Mouse (Mus musculus) cerebellum, adult 18-20 months (tissue): Measurements from ENCODE around the gene Ropn1l.

ENCODE experiments used
- DNase-seq, 2 experiments: peaks; one replicate each; pipeline ENCODE4 v3.0.0; 2021

Ropn1l gene

GRCm38 (mm10) chr15:31442698-31443097 is 10.8 kb downstream of the Ropn1l start:
- DNase-seq = no peak

DNA sequence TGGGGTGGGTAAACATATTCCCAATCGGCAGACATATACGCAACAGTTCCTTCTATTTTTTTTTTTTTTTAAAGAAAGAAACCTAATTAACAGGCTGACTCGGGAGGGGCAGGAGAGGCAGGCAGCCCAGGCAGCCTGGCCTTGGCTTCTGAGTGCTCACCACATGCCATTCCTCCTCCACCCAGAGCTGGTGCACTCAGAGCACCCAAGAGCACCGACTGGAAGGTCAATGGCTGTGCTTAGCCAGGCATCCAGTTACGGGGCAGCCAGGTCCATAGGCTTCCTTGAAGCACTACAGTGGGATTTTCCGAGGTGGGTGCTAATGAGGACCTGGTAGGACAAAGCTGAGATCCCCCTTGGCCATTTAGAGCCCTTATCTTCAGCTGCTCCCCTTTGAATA is 11.5 kb downstream of the Ropn1l start:
- DNase-seq = no peak

- no peak for DNase-seq
These were observed 16.7 kb downstream of the Ropn1l start for GRCm38 (mm10) chr15:31436811-31437210.

DNA sequence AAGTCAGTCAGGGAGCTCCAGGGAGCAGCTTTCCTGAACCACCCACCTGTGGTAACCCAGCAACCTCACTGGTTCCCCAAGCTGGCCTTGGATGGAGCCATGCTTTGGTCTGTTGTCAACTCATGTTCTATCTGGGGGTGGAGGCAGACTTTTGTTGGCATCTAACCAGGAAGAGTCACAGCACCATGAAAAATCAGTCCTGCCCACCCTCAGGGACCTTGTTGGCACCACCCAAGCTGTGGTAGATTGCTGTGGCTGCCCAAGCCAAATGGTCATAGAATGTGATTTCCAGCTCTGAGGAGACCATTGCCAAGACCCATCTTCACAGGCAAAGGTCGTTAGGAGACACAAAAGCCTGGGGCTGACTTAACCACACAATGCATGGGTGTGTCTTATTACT is 17.5 kb downstream of the Ropn1l start:
- no peak for DNase-seq

GRCm38 (mm10) chr15:31433768-31434167 is 19.8 kb downstream of the Ropn1l start:
- DNase-seq = no peak

DNA sequence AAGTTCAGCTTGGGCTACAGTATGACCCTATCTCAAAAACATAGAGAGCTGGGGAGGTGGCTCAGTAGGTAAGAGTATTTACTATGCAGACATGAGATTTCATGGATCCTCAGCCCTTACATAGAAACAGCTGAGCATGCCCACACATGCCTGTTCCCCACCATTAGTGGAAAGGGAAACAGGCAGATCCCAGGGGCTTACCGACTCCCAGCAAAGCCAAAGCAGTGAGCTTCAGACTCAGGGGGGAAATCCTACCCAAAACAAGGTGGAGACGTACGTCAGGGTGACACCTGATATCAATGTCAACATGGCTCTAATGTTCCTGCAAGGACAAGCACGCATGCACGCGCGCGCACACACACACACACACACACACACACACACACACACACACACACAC is 21.7 kb downstream of the Ropn1l start:
- no peak for DNase-seq

- no peak for DNase-seq
These were observed 23.5 kb downstream of the Ropn1l start for GRCm38 (mm10) chr15:31430014-31430413.

DNA sequence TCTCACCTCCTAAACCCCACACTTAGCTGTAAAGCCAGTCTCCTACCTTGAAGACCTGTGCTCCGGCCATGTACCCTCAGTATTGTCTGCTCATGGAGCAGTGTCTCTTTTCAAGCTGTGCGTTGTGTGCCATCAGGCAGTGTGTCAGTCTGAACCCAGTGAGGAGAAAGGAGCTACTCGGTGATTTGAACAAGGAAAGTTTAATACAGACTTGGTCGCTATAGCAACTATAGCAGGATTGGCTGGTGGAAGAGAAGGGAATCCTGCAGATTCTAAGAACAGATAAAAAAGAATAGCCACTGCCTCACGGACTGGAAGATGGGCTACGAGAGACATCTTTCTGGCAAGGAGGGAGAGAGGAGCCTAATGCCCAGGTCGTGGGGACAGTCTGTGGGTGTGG is 24.1 kb downstream of the Ropn1l start:
- no peak for DNase-seq

- no peak for DNase-seq
These were observed 25.0 kb downstream of the Ropn1l start for GRCm38 (mm10) chr15:31428571-31428970.

GRCm38 (mm10) chr15:31427390-31427789 is 26.1 kb downstream of the Ropn1l start:
- DNase-seq = no peak

GRCm38 (mm10) chr15:31426066-31426706 is 27.4 kb downstream of the Ropn1l start:
- no peak for DNase-seq

DNA sequence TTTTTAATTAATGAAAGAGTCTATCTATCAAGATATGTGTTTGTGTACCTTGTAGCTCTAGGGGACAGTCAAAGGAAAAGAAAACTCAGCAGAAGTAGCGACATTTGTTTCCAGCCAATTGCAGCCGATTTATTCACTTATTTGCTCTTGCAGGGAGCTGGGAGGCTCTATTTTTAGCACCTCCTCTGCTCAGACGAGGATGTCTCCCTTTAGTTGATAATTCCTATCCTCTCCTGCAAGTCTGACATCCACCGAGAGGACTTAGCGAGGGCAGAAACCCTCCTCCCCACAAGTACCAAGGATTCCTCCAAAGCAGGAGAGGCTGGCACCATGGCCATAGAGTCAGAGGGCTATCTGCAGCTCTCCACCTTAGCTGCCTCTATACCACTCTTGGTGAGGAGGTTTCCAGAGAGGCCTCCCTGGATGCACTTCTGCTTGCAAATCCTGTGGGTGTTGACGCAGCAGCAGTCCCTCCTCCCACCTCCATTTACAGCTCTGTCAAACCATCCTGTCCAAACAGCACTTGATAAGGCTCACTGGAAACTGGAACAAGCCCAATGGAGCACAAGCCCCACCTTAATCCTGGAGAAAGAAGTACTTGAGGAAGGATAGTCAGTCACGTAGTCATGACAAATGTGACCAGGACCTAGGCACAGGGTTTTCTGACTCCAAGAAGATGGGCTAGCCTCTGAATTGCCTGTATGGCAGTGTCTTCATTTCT is 30.7 kb downstream of the Ropn1l start:
- no peak for DNase-seq

DNA sequence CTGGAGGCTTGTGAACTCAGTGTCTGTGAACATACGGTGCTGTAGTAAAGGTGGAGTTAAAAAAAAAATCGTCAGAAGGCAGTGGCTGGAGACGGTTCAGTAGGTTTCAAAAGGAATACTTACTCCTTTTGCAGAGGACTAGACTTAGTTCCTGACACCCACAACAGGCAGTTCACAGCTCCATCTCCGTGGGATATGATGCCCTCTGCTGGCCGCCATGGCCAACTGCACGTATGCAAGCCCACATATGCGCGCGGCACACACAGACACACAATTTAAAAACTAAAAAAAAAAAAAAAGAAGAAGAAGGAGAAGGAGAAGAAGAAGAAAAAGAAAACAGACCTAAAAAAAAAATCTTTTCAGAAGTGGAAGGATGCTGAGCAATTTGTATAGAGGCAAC is 34.5 kb downstream of the Ropn1l start:
- DNase-seq = peak; percentile 49 to 58

GRCm38 (mm10) chr15:31418686-31419024 is 34.9 kb downstream of the Ropn1l start:
- DNase-seq = peak in 1 of 2 experiments; percentile 14

DNA sequence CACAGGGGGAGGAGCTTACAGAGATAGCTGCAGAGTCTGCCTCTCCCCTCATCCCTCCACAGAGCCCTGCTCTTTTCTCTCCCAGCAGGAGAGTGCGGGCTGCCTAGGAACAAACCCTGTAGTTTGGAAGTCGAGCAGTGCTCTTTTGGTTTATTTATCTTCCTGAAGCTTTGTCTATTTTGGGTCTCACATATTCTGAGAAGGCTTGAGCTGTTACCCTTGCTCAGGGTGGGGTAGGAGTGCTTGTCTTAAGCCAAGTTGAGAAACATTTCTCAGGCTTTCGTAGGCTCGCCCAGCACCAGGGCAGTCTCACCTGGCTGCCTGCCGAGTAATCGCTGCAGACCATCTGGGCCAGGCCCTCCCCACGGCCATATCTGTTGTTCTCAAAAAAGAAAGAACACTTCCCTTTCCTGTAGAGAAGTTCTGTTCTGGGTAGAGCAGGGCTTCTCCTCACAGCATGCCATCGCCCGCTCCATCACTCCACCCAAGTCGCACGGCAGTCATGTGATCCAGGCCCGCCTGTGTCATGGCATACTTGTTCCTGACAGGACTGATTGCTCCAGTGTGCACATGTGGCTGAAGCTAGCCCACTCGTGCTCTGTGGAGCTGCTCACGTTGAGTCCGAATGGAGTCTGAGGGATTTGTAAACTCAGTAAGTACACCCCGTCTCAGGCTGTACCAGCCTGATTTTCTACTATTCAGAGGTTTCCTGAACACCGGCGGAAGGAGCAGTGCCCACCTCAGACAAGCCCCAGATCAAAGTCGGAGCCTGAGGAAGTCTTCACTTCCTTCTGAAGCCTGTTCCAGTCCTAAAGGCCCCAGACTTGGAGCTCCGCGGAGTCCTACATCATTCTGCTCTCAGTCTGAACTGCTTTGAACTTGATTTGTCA is 35.5 kb downstream of the Ropn1l start:
- peak; percentile 72 to 80 for DNase-seq

DNA sequence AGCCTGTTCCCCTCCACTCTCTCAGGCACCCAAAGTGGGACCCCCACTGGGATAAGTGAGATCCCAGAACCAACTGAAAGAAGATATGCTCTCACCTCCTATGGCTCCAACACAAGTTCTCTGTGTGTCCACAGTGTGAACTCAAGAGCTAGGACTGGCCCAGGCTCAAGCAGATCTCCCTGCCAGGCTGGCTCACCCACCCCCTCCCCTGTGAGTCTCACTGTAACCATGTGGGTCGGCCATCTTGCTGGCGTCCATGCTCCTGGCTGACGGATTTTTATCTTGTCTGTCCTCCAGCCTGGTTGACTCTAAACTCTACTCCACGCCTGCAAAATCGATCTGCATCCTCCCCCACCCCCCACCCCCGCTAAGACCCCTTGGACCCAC is 36.1 kb downstream of the Ropn1l start:
- peak; percentile 18 to 24 for DNase-seq

DNA sequence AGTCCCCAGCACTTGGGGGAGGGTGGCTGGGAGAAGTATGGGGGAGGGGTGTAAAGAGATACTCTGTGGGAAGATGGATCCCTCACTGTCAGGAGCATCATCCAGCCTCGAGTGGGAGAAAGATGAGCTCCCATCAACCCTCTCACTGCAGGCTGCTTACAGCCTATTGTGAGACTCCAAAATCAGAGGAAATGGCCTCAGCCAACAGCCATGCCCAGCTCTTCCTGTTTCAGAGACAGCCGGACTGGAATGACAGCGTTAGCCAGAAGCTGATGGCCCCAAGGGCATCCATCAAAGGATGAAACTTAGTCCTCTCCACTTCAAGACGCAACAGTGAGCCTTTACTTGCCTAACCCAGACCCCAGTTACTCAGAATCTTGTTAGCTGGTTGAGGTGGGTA is 38.4 kb downstream of the Ropn1l start:
- DNase-seq = no peak

GRCm38 (mm10) chr15:31414179-31414898 is 39.2 kb downstream of the Ropn1l start:
- no peak for DNase-seq

DNA sequence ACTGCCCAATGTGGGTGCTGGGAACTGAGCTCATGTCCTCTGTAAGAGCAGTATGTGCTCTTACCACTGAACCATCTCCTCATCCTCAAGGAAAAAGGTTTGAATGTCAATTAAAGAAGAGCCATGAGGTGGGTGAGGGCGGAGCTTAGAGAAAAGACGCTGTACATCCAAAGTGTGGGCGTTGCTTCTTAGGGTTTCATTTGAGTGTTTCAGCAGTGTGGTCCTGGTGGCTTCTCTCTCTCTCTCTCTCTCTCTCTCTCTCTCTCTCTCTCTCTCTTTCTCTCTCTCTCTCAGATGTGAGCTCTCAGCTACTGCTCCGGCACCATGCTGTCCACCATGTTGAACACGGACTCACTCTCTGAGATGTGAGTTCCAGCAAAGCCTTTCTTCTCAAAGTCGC is 39.9 kb downstream of the Ropn1l start:
- no peak for DNase-seq

GRCm38 (mm10) chr15:31412933-31413332 is 40.6 kb downstream of the Ropn1l start:
- DNase-seq = no peak

GRCm38 (mm10) chr15:31412436-31412835 is 41.1 kb downstream of the Ropn1l start:
- no peak for DNase-seq

GRCm38 (mm10) chr15:31407490-31407889 is 46.0 kb downstream of the Ropn1l start:
- DNase-seq = no peak

GRCm38 (mm10) chr15:31406881-31407280 is 46.7 kb downstream of the Ropn1l start:
- no peak for DNase-seq
